Comparison of ENCODE assay signal across 11 mouse cellular contexts in genomic region chr1:65176912-65177311, GRCm38 (mm10). TPM values are rescaled to one million over a fixed set of nuclear protein-coding genes. Genes with fewer than 3 reads are reported as not detected.
DNase-seq lines count a peak whose midpoint lies in the region; ATAC-seq and TF ChIP-seq lines count a peak whose summit lies in the region.
"Had no signal": no experiment of that assay in that cellular context is flagged by ENCODE, and none has a peak within 500 bp of the region (broad histone marks: within the 10 kb centered on the region; RNA-seq: fewer than 3 reads in every experiment).

No protein-coding gene starts in this region.

- 0 out of 2 replicates have a peak overlapping the region, but pooled peaks have one; percentile 4 for H3K4me3 ChIP-seq in forebrain, embryonic 15.5 days
- no peak overlapping the region for H3K4me3 ChIP-seq in forebrain, embryonic 10.5 days
- no peak overlapping the region for H3K4me3 ChIP-seq in lung, embryonic 14.5 days (ENCODE audit: low read depth, low read length)
- no peak overlapping the region for H3K4me3 ChIP-seq in intestine, embryonic 16.5 days (ENCODE audit: low read length)
- peak overlapping the region; percentile 55 for H3K4me3 ChIP-seq in myocyte

- DNase-seq in forebrain, embryonic 10.5 days (ENCODE audit: extremely low spot score, low spot score): no peak
- DNase-seq in lung, embryonic 14.5 days: peak; percentile 24
- DNase-seq in lung, postnatal 14 days: no peak
- no peak for DNase-seq in layer of hippocampus, postnatal 14 days (ENCODE audit: low spot score in 2 of 2)
- DNase-seq: cerebellum, adult 18-20 months had no signal

- H3K4me2 ChIP-seq in forebrain, embryonic 15.5 days (replicated peaks): 0 out of 2 replicates have a peak overlapping the region, but pooled peaks have one; percentile 7
- H3K4me2 ChIP-seq in lung, embryonic 14.5 days: no peak overlapping the region; the same call in 1 of the 2 replicates
- H3K4me2 ChIP-seq in intestine, embryonic 16.5 days (ENCODE audit: low read depth, low read length): 0 out of 2 replicates have a peak overlapping the region, but pooled peaks have one; percentile 14
- H3K4me2 ChIP-seq in myocyte (ENCODE audit: low read depth): peak overlapping the region; percentile 93

- H3K9ac ChIP-seq in forebrain, embryonic 15.5 days (replicated peaks): no peak overlapping the region
- H3K9ac ChIP-seq in lung, embryonic 14.5 days: no peak overlapping the region
- no peak overlapping the region for H3K9ac ChIP-seq in intestine, embryonic 16.5 days (ENCODE audit: low read depth, low read length)

- TF ChIP-seq POLR2A in myocyte (IDR thresholded peaks at IDR 0.05; ENCODE audit: insufficient read length, low read depth): no peak

- H3K79me2 ChIP-seq in myocyte (ENCODE audit: control insufficient read depth, insufficient read depth): peaks cover 27% of the 10 kb centered on the region

- no peak for ATAC-seq in forebrain, embryonic 15.5 days (replicated peaks)
- ATAC-seq in lung, embryonic 14.5 days (ENCODE audit: insufficient read depth): no peak
- ATAC-seq in intestine, embryonic 16.5 days: no peak
- no peak for ATAC-seq in activated CD4-positive, CD25-positive, alpha-beta regulatory T cell, adult 4 months

- peaks cover 57% of the 10 kb centered on the region for H3K4me1 ChIP-seq in forebrain, embryonic 15.5 days
- H3K4me1 ChIP-seq in forebrain, embryonic 10.5 days: peaks cover 38% of the 10 kb centered on the region
- H3K4me1 ChIP-seq in lung, embryonic 14.5 days (ENCODE audit: insufficient read depth): 0 out of 2 replicates have a peak, but pooled peaks cover 4% of the 10 kb centered on the region
- peaks cover 10% of the 10 kb centered on the region for H3K4me1 ChIP-seq in intestine, embryonic 16.5 days (ENCODE audit: control insufficient read depth, insufficient read depth, low read length)

- H3K27me3 ChIP-seq in forebrain, embryonic 15.5 days: no peaks in the 10 kb centered on the region
- no peaks in the 10 kb centered on the region for H3K27me3 ChIP-seq in forebrain, embryonic 10.5 days (ENCODE audit: poor library complexity, severe bottlenecking)
- no peaks in the 10 kb centered on the region for H3K27me3 ChIP-seq in lung, embryonic 14.5 days (ENCODE audit: insufficient read depth, low read length)
- no peaks in the 10 kb centered on the region for H3K27me3 ChIP-seq in intestine, embryonic 16.5 days (replicated peaks; ENCODE audit: control insufficient read depth, insufficient read depth, low read length)
- H3K27me3 ChIP-seq in myocyte (ENCODE audit: control insufficient read depth, insufficient read depth, insufficient read length): no peaks in the 10 kb centered on the region

- no peak for TF ChIP-seq CTCF in lung, embryonic 14.5 days (IDR thresholded peaks at IDR 0.05; ENCODE audit: low read depth)

- H3K9me3 ChIP-seq in forebrain, embryonic 15.5 days: no peaks in the 10 kb centered on the region
- H3K9me3 ChIP-seq in forebrain, embryonic 10.5 days: no peaks in the 10 kb centered on the region
- no peaks in the 10 kb centered on the region for H3K9me3 ChIP-seq in lung, embryonic 14.5 days (ENCODE audit: low read depth, low read length)
- H3K9me3 ChIP-seq in intestine, embryonic 16.5 days (ENCODE audit: control insufficient read depth, low read length): no peaks in the 10 kb centered on the region

- no peak overlapping the region for H3ac ChIP-seq in myocyte (ENCODE audit: control insufficient read depth, insufficient read length)

- 89% methylated on average over 5 of the region's 5 CpGs for WGBS in forebrain, embryonic 15.5 days
- 92% methylated on average over 5 of the region's 5 CpGs for WGBS in forebrain, embryonic 10.5 days
- WGBS in lung, embryonic 14.5 days: 50% methylated on average over 5 of the region's 5 CpGs
- WGBS in intestine, embryonic 16.5 days: 46% methylated on average over 5 of the region's 5 CpGs

- no peak overlapping the region for H3K27ac ChIP-seq in forebrain, embryonic 15.5 days (replicated peaks)
- no peak overlapping the region for H3K27ac ChIP-seq in forebrain, embryonic 10.5 days
- H3K27ac ChIP-seq in lung, embryonic 14.5 days (ENCODE audit: low read depth): no peak overlapping the region
- no peak overlapping the region for H3K27ac ChIP-seq in intestine, embryonic 16.5 days (ENCODE audit: low read length)

- H3K36me3 ChIP-seq in forebrain, embryonic 15.5 days: peaks cover 14% of the 10 kb centered on the region
- H3K36me3 ChIP-seq in forebrain, embryonic 10.5 days (replicated peaks): peaks cover 34% of the 10 kb centered on the region
- H3K36me3 ChIP-seq in lung, embryonic 14.5 days (ENCODE audit: insufficient read depth): peaks cover 22% of the 10 kb centered on the region
- 0 out of 2 replicates have a peak, but pooled peaks cover 4% of the 10 kb centered on the region for H3K36me3 ChIP-seq in intestine, embryonic 16.5 days (ENCODE audit: control insufficient read depth, insufficient read depth, low read length)
- peaks cover under 1% of the 10 kb centered on the region for H3K36me3 ChIP-seq in myocyte (ENCODE audit: control insufficient read depth, insufficient read depth)

TF ChIP-seq in myocyte, 11 proteins besides CTCF, POLR2A, EP300 and RAD21:
- no peak for TF ChIP-seq REST (IDR thresholded peaks at IDR 0.05; ENCODE audit: insufficient read depth, insufficient read length)
- TF ChIP-seq SRF (IDR thresholded peaks at IDR 0.05; ENCODE audit: control insufficient read depth, insufficient read length, low read depth): no peak
- TF ChIP-seq POLR2AphosphoS2 (IDR thresholded peaks at IDR 0.05; ENCODE audit: insufficient read length, low read depth): no peak
- TF ChIP-seq MAX (IDR thresholded peaks at IDR 0.05; ENCODE audit: low read depth): no peak
- TF ChIP-seq MYOD1 (IDR thresholded peaks at IDR 0.05; ENCODE audit: control insufficient read depth in 1 of 3, insufficient read length in 2 of 3, low read depth in 2 of 3): no peak
- no peak for TF ChIP-seq TCF3 (IDR thresholded peaks at IDR 0.05; ENCODE audit: insufficient read length, low read depth)
- TF ChIP-seq CEBPB (IDR thresholded peaks at IDR 0.05; ENCODE audit: insufficient read depth, poor library complexity, severe bottlenecking): no peak
- TF ChIP-seq TCF12 (IDR thresholded peaks at IDR 0.05; ENCODE audit: insufficient read depth, poor library complexity, severe bottlenecking): no peak
- no peak for TF ChIP-seq USF1 (IDR thresholded peaks at IDR 0.05; ENCODE audit: low read depth)
- no peak for TF ChIP-seq E2F4 (IDR thresholded peaks at IDR 0.05; ENCODE audit: insufficient read depth)
- TF ChIP-seq MYOG (IDR thresholded peaks at IDR 0.05; ENCODE audit: control insufficient read depth in 1 of 3, insufficient read depth in 1 of 3, insufficient read length in 2 of 3, low read depth in 2 of 3): no peak

RNA-seq across cellular contexts. Expression of gene Idh1, which starts 9.4 kb away (rescaled TPM):
- 450 and 468 TPM in 2 replicates for polyA plus RNA-seq in forebrain, embryonic 15.5 days (2015; fragmentation: Nextera tagmentation; extraction: Ambion mirVana)
- 245 and 249 TPM in 2 replicates for polyA plus RNA-seq in forebrain, embryonic 10.5 days (2016; fragmentation: Nextera tagmentation; extraction: Ambion mirVana)
- 113 and 114 TPM in 2 replicates for polyA plus RNA-seq in lung, embryonic 14.5 days (2014; fragmentation: Nextera tagmentation; extraction: Ambion mirVana)
- 302 and 321 TPM in 2 replicates for polyA plus RNA-seq in intestine, embryonic 16.5 days (2015; fragmentation: Nextera tagmentation; extraction: Ambion mirVana)
- 44.7 TPM for polyA plus RNA-seq in myocyte (2012; fragmentation: generic; extraction: Trizol)
- 10 to 100 TPM; 96.3 to 98.4 TPM for total RNA-seq in layer of hippocampus, postnatal 14 days (2021)
- 10 to 100 TPM in 1 of 2 experiments, 1 to 10 TPM in 1; 7.0 to 13.7 TPM for polyA plus RNA-seq in activated CD4-positive, CD25-positive, alpha-beta regulatory T cell, adult 4 months (2017; shearing (Covaris generic))

RNA-seq across cellular contexts. Expression of gene Pikfyve, which starts 9.6 kb away (rescaled TPM):
- 14.3 and 16.5 TPM in 2 replicates for polyA plus RNA-seq in forebrain, embryonic 15.5 days (2015; fragmentation: Nextera tagmentation; extraction: Ambion mirVana)
- polyA plus RNA-seq in forebrain, embryonic 10.5 days (2016; fragmentation: Nextera tagmentation; extraction: Ambion mirVana): 13.1 and 16.3 TPM in 2 replicates
- 14.4 and 15.5 TPM in 2 replicates for polyA plus RNA-seq in lung, embryonic 14.5 days (2014; fragmentation: Nextera tagmentation; extraction: Ambion mirVana)
- 6.2 and 8.8 TPM in 2 replicates for polyA plus RNA-seq in intestine, embryonic 16.5 days (2015; fragmentation: Nextera tagmentation; extraction: Ambion mirVana)
- 4.2 TPM for polyA plus RNA-seq in myocyte (2012; fragmentation: generic; extraction: Trizol)
- total RNA-seq in layer of hippocampus, postnatal 14 days (2021): 10 to 100 TPM; 38.9 to 39.0 TPM
- 10 to 100 TPM; 11.5 to 13.6 TPM for polyA plus RNA-seq in activated CD4-positive, CD25-positive, alpha-beta regulatory T cell, adult 4 months (2017; shearing (Covaris generic))

RNA-seq across cellular contexts. Expression of gene D630023F18Rik, which starts 53.9 kb away (rescaled TPM):
- polyA plus RNA-seq in forebrain, embryonic 15.5 days (2015; fragmentation: Nextera tagmentation; extraction: Ambion mirVana): 0.86 and 0.98 TPM in 2 replicates
- 0.14 and 0.25 TPM in 2 replicates for polyA plus RNA-seq in forebrain, embryonic 10.5 days (2016; fragmentation: Nextera tagmentation; extraction: Ambion mirVana)
- 0.14 TPM in 1 of 2 replicates, not detected in the other for polyA plus RNA-seq in lung, embryonic 14.5 days (2014; fragmentation: Nextera tagmentation; extraction: Ambion mirVana)
- polyA plus RNA-seq in intestine, embryonic 16.5 days (2015; fragmentation: Nextera tagmentation; extraction: Ambion mirVana): 0.34 TPM in 1 of 2 replicates, not detected in the other
- not detected for polyA plus RNA-seq in myocyte (2012; fragmentation: generic; extraction: Trizol)
- total RNA-seq in layer of hippocampus, postnatal 14 days (2021): 10 to 100 TPM; 15.1 to 18.1 TPM
- not detected for polyA plus RNA-seq in activated CD4-positive, CD25-positive, alpha-beta regulatory T cell, adult 4 months (2017; shearing (Covaris generic))
- total RNA-seq: hematopoietic stem cell, adult 5-6 weeks had no signal
- polyA plus RNA-seq: testis, adult 2 months had no signal

RNA-seq across cellular contexts. Expression of gene Gm28845, which starts 57.6 kb away (rescaled TPM):
- polyA plus RNA-seq in forebrain, embryonic 15.5 days (2015; fragmentation: Nextera tagmentation; extraction: Ambion mirVana): not detected in 2 replicates
- polyA plus RNA-seq in forebrain, embryonic 10.5 days (2016; fragmentation: Nextera tagmentation; extraction: Ambion mirVana): not detected in 2 replicates
- not detected in 2 replicates for polyA plus RNA-seq in lung, embryonic 14.5 days (2014; fragmentation: Nextera tagmentation; extraction: Ambion mirVana)
- polyA plus RNA-seq in intestine, embryonic 16.5 days (2015; fragmentation: Nextera tagmentation; extraction: Ambion mirVana): not detected in 2 replicates
- not detected for polyA plus RNA-seq in myocyte (2012; fragmentation: generic; extraction: Trizol)
- total RNA-seq in layer of hippocampus, postnatal 14 days (2021): 1 to 10 TPM in 1 of 2 experiments, under 1 TPM in 1; 0.60 to 1.3 TPM
- polyA plus RNA-seq in activated CD4-positive, CD25-positive, alpha-beta regulatory T cell, adult 4 months (2017; shearing (Covaris generic)): not detected
- total RNA-seq: hematopoietic stem cell, adult 5-6 weeks had no signal
- polyA plus RNA-seq: testis, adult 2 months had no signal

Comparison
In these comparisons a context has a peak if more than half of its experiments do, and no peak if none do; other contexts are left out.
1. H3K4me3 ChIP-seq: peak in forebrain, embryonic 15.5 days (single experiment) and myocyte (single experiment); none in forebrain, embryonic 10.5 days (single experiment), lung, embryonic 14.5 days (single experiment) and intestine, embryonic 16.5 days (single experiment).